Mouse (Mus musculus) forebrain, embryonic 15.5 days (tissue): ENCODE results near the gene Gnas. TPM values are rescaled to one million over a fixed set of nuclear protein-coding genes. Genes with fewer than 3 reads are reported as not detected.

Experiments used
- ATAC-seq: fragments of 200-750 bp; cut with Nextera tagmentation; replicated peaks from 2 replicates; pipeline ENCODE4 v1.8.0; 2017; ENCODE audit warnings: mild to moderate bottlenecking, moderate TSS enrichment, moderate library complexity
- H3K27ac ChIP-seq: fragments of 300-500 bp; sonication (generic); replicated peaks from 2 replicates; pipeline ENCODE4 v1.5.1; 2015; ENCODE audit warnings: mild to moderate bottlenecking, inconsistent platforms
- H3K27me3 ChIP-seq: fragments of 300-500 bp; sonication (generic); 2 replicates; pipeline ENCODE4 v1.6.1; 2015; ENCODE audit warnings: inconsistent platforms
- H3K36me3 ChIP-seq: fragments of 300-500 bp; sonication (generic); 2 replicates; pipeline ENCODE4 v1.6.1; 2015; ENCODE audit warnings: mild to moderate bottlenecking, inconsistent platforms
- H3K4me1 ChIP-seq: fragments of 300-500 bp; sonication (generic); 2 replicates; pipeline ENCODE4 v1.6.1; 2015; ENCODE audit warnings: inconsistent platforms
- H3K4me2 ChIP-seq: fragments of 300-500 bp; sonication (generic); replicated peaks from 2 replicates; pipeline ENCODE4 v1.6.1; 2015; ENCODE audit warnings: mild to moderate bottlenecking, inconsistent platforms
- H3K4me3 ChIP-seq: fragments of 300-500 bp; sonication (generic); 2 replicates; pipeline ENCODE4 v1.5.1; 2015; ENCODE audit warnings: mild to moderate bottlenecking, inconsistent platforms
- H3K9ac ChIP-seq: fragments of 300-500 bp; sonication (generic); replicated peaks from 2 replicates; pipeline ENCODE4 v1.6.1; 2015; ENCODE audit warnings: mild to moderate bottlenecking, inconsistent platforms
- H3K9me3 ChIP-seq: fragments of 300-500 bp; sonication (generic); 2 replicates; pipeline ENCODE4 v1.6.1; 2016; ENCODE audit warnings: inconsistent platforms
- WGBS: fragments of 180-500 bp; shearing (Covaris S2); methylation state at CpG from one replicate; pipeline ENCODE4 v1.1.7; 2015; ENCODE audit warnings: mixed read lengths; 5-methylcytosine and 5-hydroxymethylcytosine counted together
- polyA plus RNA-seq: library from polyadenylated mRNA; unstranded; fragments of >200 nt; fragmentation: Nextera tagmentation; extraction: Ambion mirVana; gene quantifications from 2 replicates; pipeline ENCODE4 v1.2.1, GENCODE M21; 2015

Gene Gnas
- polyA plus RNA-seq, 1 experiment from 2014 or later = 1,250 TPM

DNA sequence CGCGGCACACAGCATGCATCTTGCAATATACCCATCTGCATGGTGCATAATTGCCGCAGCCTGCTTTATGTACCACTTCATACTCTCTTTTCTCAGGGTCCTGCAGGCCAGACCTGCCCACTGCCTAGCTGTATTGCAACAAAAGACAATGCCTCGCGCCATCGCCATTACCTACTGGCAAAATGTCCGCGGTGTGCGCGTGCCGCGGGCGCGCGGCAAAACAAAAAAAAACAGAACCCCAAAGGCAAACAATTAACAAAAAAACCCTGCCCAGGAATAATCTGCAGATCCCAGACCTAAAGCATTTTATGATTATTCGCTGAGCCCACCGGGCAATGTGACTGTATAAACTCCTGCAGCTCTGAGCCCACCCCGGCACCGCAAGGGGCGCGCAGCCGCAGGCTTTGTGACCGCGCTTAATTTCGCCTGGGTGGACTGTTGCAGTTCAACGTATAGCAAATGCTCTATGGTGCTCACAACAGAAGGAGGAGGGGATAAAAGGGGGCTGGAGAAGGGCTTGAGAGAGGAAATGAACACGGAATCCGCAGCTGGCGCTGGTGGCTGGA, 11.9 kb downstream of the Gnas start:
- Histone ChIP-seq H3K4me3 (peak overlapping the region; percentile 67), H3K9ac (0 out of 2 replicates have a peak overlapping the region, but pooled peaks have one; percentile 22), H3K27ac (no peak overlapping the region), H3K36me3 (no peaks in the 10 kb centered on the region), H3K4me2 (peak overlapping the region; percentile 62), H3K9me3 (peaks cover 9% of the 10 kb centered on the region), H3K4me1 (peaks cover 61% of the 10 kb centered on the region), H3K27me3 (peaks cover 38% of the 10 kb centered on the region)
- ATAC-seq = no peak
- 50% methylated on average over 29 of the region's 29 CpGs for WGBS

GRCm38 (mm10) chr2:174297086-174297571, 13.0 kb downstream of the Gnas start:
- Histone ChIP-seq H3K4me3 (peak overlapping the region; percentile 22), H3K4me1 (peaks cover 51% of the 10 kb centered on the region)

DNA sequence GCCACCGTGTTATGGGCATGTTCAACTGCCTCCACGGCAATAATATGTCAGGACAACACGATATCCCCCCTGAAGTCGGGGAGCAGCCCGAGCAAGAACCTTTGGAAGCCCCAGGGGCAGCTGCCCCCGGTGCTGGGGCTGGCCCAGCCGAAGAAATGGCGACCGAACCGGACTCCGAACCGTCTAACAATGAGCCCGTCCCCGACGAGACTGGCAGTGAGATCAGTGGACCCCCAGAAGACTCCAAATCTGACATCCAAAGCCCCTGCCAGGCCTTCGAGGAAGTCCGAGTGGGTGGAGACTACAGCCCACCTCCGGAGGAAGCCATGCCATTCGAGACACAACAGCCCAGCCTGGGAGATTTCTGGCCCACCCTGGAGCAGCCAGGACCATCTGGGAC, 13.7 kb downstream of the Gnas start:
- no peak overlapping the region for H3K4me2 ChIP-seq
- H3K4me3 ChIP-seq = no peak overlapping the region
- no peak overlapping the region for H3K27ac ChIP-seq
- peaks cover 44% of the 10 kb centered on the region for H3K4me1 ChIP-seq
- no peak overlapping the region for H3K9ac ChIP-seq
- ATAC-seq = no peak
- H3K9me3 ChIP-seq = peaks cover 9% of the 10 kb centered on the region
- H3K27me3 ChIP-seq = peaks cover 39% of the 10 kb centered on the region
- WGBS = 62% methylated on average over 19 of the region's 19 CpGs
- H3K36me3 ChIP-seq = no peaks in the 10 kb centered on the region

More at GRCm38 (mm10) chr2:174297086-174297571, 13.0 kb downstream of the Gnas start:
- H3K9me3 ChIP-seq = peaks cover 9% of the 10 kb centered on the region
- no peak overlapping the region for H3K27ac ChIP-seq
- no peak for ATAC-seq
- peaks cover 39% of the 10 kb centered on the region for H3K27me3 ChIP-seq
- 43% methylated on average over 29 of the region's 29 CpGs for WGBS
- peak overlapping the region; percentile 27 for H3K4me2 ChIP-seq
- H3K36me3 ChIP-seq = no peaks in the 10 kb centered on the region
- H3K9ac ChIP-seq = no peak overlapping the region

- Histone ChIP-seq H3K9ac (no peak overlapping the region), H3K4me3 (peak overlapping the region; percentile 15; the same call in 1 of the 2 replicates), H3K4me2 (peak overlapping the region; percentile 30; the same call in 1 of the 2 replicates), H3K27me3 (peaks cover 39% of the 10 kb centered on the region), H3K36me3 (no peaks in the 10 kb centered on the region), H3K4me1 (peaks cover 38% of the 10 kb centered on the region), H3K9me3 (peaks cover 9% of the 10 kb centered on the region), H3K27ac (no peak overlapping the region)
- no peak for ATAC-seq
- WGBS = 41% methylated on average over 33 of the region's 33 CpGs
These were observed 14.4 kb downstream of the Gnas start for GRCm38 (mm10) chr2:174298471-174298870.

- Histone ChIP-seq H3K9ac (no peak overlapping the region), H3K9me3 (peaks cover 9% of the 10 kb centered on the region), H3K4me1 (peaks cover 35% of the 10 kb centered on the region), H3K36me3 (no peaks in the 10 kb centered on the region), H3K27me3 (peaks cover 39% of the 10 kb centered on the region), H3K27ac (no peak overlapping the region), H3K4me3 (peak overlapping the region; percentile 15), H3K4me2 (peak overlapping the region; percentile 30; the same call in 1 of the 2 replicates)
- WGBS = 60% methylated on average over 48 of the region's 48 CpGs
- no peak for ATAC-seq
These were observed 15.1 kb downstream of the Gnas start for GRCm38 (mm10) chr2:174299091-174299770.

- peaks cover 9% of the 10 kb centered on the region for H3K9me3 ChIP-seq
- WGBS = 58% methylated on average over 34 of the region's 34 CpGs
- H3K27ac ChIP-seq = no peak overlapping the region
- ATAC-seq = no peak
- no peak overlapping the region for H3K9ac ChIP-seq
- H3K36me3 ChIP-seq = no peaks in the 10 kb centered on the region
- peaks cover 35% of the 10 kb centered on the region for H3K4me1 ChIP-seq
- peak overlapping the region; percentile 30 for H3K4me2 ChIP-seq
- H3K27me3 ChIP-seq = peaks cover 39% of the 10 kb centered on the region
- H3K4me3 ChIP-seq = peak overlapping the region; percentile 15
These were observed 15.6 kb downstream of the Gnas start for GRCm38 (mm10) chr2:174299771-174300160.

DNA sequence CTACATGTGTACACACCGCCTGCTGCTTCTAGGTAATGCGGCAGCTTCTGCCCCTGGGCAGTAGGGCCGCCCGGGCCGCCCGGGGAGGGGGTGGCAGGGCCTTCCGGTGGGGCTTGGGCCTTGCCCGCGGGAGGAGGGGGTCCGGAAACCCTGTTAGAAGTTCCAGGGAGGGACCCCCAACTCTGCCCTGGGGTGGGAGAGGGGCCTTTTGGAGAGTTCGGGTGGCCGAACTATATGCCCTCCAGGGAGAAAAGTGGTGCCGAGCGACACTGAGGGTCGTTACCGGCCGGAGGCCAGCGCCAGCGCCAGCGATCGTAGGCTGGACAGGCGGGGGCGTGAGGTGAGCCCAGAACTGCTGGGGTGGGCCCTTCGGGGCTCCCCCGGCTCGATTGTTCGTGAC, 16.1 kb downstream of the Gnas start:
- H3K4me1 ChIP-seq = peaks cover 35% of the 10 kb centered on the region
- H3K4me3 ChIP-seq = peak overlapping the region; percentile 15
- 47% methylated on average over 27 of the region's 27 CpGs for WGBS
- no peak overlapping the region for H3K27ac ChIP-seq
- peaks cover 9% of the 10 kb centered on the region for H3K9me3 ChIP-seq
- no peak overlapping the region for H3K9ac ChIP-seq
- peaks cover 39% of the 10 kb centered on the region for H3K27me3 ChIP-seq
- peak overlapping the region; percentile 30 for H3K4me2 ChIP-seq
- H3K36me3 ChIP-seq = no peaks in the 10 kb centered on the region
- no peak for ATAC-seq

DNA sequence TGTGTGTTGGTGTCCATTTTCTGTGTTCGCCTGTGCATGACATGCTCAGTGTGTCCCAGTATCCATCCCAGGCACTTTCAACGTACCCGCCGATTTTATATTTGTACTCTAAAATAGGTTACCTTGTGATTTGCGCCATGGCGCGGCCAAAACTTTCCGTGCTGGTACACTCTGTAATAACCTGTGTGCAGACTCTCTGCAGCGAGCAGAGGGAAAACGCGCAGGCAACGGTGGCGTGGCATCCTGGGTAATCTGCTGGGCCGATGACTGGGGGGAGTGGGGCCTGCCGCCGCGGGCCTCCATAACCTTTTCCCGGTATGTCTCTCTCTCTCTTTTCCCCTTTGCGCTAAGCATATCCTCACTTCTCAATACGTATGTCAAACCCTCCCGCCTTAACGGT, 16.5 kb downstream of the Gnas start:
- no peaks in the 10 kb centered on the region for H3K36me3 ChIP-seq
- no peak for ATAC-seq
- WGBS = 56% methylated on average over 22 of the region's 22 CpGs
- H3K9ac ChIP-seq = no peak overlapping the region
- peaks cover 9% of the 10 kb centered on the region for H3K9me3 ChIP-seq
- H3K27ac ChIP-seq = no peak overlapping the region
- peaks cover 35% of the 10 kb centered on the region for H3K4me1 ChIP-seq
- peak overlapping the region; percentile 30 for H3K4me2 ChIP-seq
- peak overlapping the region; percentile 15; the same call in 1 of the 2 replicates for H3K4me3 ChIP-seq
- H3K27me3 ChIP-seq = peaks cover 39% of the 10 kb centered on the region

GRCm38 (mm10) chr2:174302526-174302925, 18.4 kb downstream of the Gnas start:
- no peak overlapping the region for H3K4me3 ChIP-seq
- peaks cover 30% of the 10 kb centered on the region for H3K27me3 ChIP-seq
- H3K9me3 ChIP-seq = peaks cover 9% of the 10 kb centered on the region
- H3K4me1 ChIP-seq = peaks cover 25% of the 10 kb centered on the region
- H3K36me3 ChIP-seq = no peaks in the 10 kb centered on the region
- no peak for ATAC-seq
- 28% methylated on average over 6 of the region's 6 CpGs for whole genome bisulfite sequencing
- H3K9ac ChIP-seq = no peak overlapping the region
- H3K27ac ChIP-seq = no peak overlapping the region
- H3K4me2 ChIP-seq = no peak overlapping the region

GRCm38 (mm10) chr2:174305646-174306045, 21.5 kb downstream of the Gnas start:
- Histone ChIP-seq H3K9me3 (no peaks in the 10 kb centered on the region), H3K9ac (no peak overlapping the region)
- WGBS = 10% methylated on average over 5 of the region's 5 CpGs

GRCm38 (mm10) chr2:174307903-174308302, 23.8 kb downstream of the Gnas start:
- Histone ChIP-seq H3K36me3 (no peaks in the 10 kb centered on the region), H3K9me3 (no peaks in the 10 kb centered on the region), H3K4me2 (no peak overlapping the region), H3K27me3 (no peaks in the 10 kb centered on the region), H3K9ac (no peak overlapping the region), H3K4me3 (no peak overlapping the region), H3K27ac (no peak overlapping the region), H3K4me1 (no peaks in the 10 kb centered on the region)
- WGBS = 84% methylated on average over 3 of the region's 3 CpGs
- ATAC-seq = no peak

More at GRCm38 (mm10) chr2:174305646-174306045, 21.5 kb downstream of the Gnas start:
- Histone ChIP-seq H3K4me3 (no peak overlapping the region), H3K27ac (no peak overlapping the region), H3K27me3 (peaks cover 5% of the 10 kb centered on the region; the same call in 1 of the 2 replicates), H3K4me1 (0 out of 2 replicates have a peak, but pooled peaks cover 2% of the 10 kb centered on the region), H3K36me3 (no peaks in the 10 kb centered on the region), H3K4me2 (no peak overlapping the region)
- no peak for ATAC-seq

DNA sequence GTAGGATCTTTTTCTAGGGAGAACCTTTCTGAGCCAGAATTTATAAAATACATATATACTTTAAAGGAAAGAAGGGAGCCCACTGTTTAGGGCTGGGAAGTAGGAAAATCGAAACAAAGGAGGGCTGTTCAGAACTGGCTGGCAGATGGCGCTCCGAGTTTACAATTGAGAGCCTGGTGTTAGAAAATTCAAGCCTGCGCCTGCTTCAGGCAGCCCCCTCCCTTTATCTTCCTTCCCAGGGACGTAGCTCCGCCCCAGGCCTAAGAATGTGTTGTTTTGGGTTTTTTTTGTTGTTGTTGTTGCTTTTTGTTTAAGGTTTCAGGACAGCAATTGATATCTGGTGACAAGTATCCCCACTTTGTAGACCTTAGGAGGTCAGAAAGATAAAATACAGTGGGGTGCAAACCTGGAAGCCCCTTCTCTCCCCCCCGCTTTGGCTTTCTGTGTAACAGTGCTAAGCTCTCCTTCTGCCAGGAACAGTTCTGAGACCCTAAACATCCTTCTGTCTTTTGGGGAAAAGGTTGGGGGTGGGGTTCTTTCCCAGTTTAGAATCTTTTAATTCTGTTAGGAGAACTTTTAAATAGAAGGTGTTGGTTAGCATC, 26.9 kb downstream of the Gnas start:
- Histone ChIP-seq H3K4me2 (no peak overlapping the region), H3K4me3 (no peak overlapping the region), H3K9ac (no peak overlapping the region), H3K4me1 (no peaks in the 10 kb centered on the region), H3K27me3 (no peaks in the 10 kb centered on the region), H3K36me3 (no peaks in the 10 kb centered on the region), H3K27ac (no peak overlapping the region), H3K9me3 (no peaks in the 10 kb centered on the region)
- ATAC-seq = peak; percentile 87
- 14% methylated on average over 7 of the region's 7 CpGs for WGBS
